Mouse (Mus musculus) hindbrain, embryonic 11.5 days (tissue): ENCODE measurements around the gene Ssh3. TPM values are rescaled to one million over a fixed set of nuclear protein-coding genes. Genes with fewer than 3 reads are reported as not detected.
"Not testable (repeated sequence)": the region's sequence is repeated elsewhere in the genome, so short reads cannot be mapped to it uniquely, and the experiment has no call there.

Experiments used
- ATAC-seq: fragments of 200-750 bp; cut with Nextera tagmentation; 2 replicates; pipeline ENCODE4 v1.8.0; 2017; ENCODE audit warnings: mild to moderate bottlenecking, moderate TSS enrichment, moderate library complexity; ENCODE audit not compliant: low FRiP score
- DNase-seq: peaks from one replicate; pipeline ENCODE4 v3.0.0-alpha.2; 2015; ENCODE audit warnings: low spot score
- H3K27ac ChIP-seq: fragments of 300-500 bp; sonication (generic); 2 replicates; pipeline ENCODE4 v1.5.1; 2014; ENCODE audit warnings: mild to moderate bottlenecking, low read depth, low read length
- H3K27me3 ChIP-seq: fragments of 300-500 bp; sonication (generic); 2 replicates; pipeline ENCODE4 v1.6.1; 2014; ENCODE audit warnings: mild to moderate bottlenecking, low read length, moderate library complexity, mixed read lengths; ENCODE audit not compliant: control insufficient read depth, insufficient read depth
- H3K36me3 ChIP-seq: fragments of 300-500 bp; sonication (generic); 2 replicates; pipeline ENCODE4 v1.6.1; 2014; ENCODE audit warnings: mild to moderate bottlenecking, low read length, moderate library complexity, mixed read lengths; ENCODE audit not compliant: control insufficient read depth, insufficient read depth
- H3K4me1 ChIP-seq: fragments of 300-500 bp; sonication (generic); replicated peaks from 2 replicates; pipeline ENCODE4 v1.6.1; 2014; ENCODE audit warnings: low read length, mixed read lengths; ENCODE audit not compliant: control insufficient read depth, insufficient read depth
- H3K4me2 ChIP-seq: fragments of 300-500 bp; sonication (generic); replicated peaks from 2 replicates; pipeline ENCODE4 v1.6.1; 2014; ENCODE audit warnings: mild to moderate bottlenecking, low read depth, low read length
- H3K4me3 ChIP-seq: fragments of 300-500 bp; sonication (generic); 2 replicates; pipeline ENCODE4 v1.5.1; 2014; ENCODE audit warnings: low read depth, low read length
- H3K9ac ChIP-seq: fragments of 300-500 bp; sonication (generic); 2 replicates; pipeline ENCODE4 v1.6.1; 2014; ENCODE audit warnings: low read depth, low read length
- H3K9me3 ChIP-seq: fragments of 300-500 bp; sonication (generic); 2 replicates; pipeline ENCODE4 v1.6.1; 2016; ENCODE audit warnings: low read length; ENCODE audit not compliant: control insufficient read depth
- WGBS: fragments of 180-500 bp; shearing (Covaris S2); extraction: QIAGEN DNeasy Blood & Tissue Kit; methylation state at CpG from one replicate; pipeline ENCODE4 v1.1.7; 2014; 5-methylcytosine and 5-hydroxymethylcytosine counted together
- polyA plus RNA-seq: library from polyadenylated mRNA; unstranded; fragments of >200 nt; fragmentation: Nextera tagmentation; extraction: Ambion mirVana; gene quantifications from 2 replicates; pipeline ENCODE4 v1.2.1, GENCODE M21; 2014

Ssh3 gene
- polyA plus RNA-seq, 1 experiment from 2014 or later, result 2.8 TPM

DNA sequence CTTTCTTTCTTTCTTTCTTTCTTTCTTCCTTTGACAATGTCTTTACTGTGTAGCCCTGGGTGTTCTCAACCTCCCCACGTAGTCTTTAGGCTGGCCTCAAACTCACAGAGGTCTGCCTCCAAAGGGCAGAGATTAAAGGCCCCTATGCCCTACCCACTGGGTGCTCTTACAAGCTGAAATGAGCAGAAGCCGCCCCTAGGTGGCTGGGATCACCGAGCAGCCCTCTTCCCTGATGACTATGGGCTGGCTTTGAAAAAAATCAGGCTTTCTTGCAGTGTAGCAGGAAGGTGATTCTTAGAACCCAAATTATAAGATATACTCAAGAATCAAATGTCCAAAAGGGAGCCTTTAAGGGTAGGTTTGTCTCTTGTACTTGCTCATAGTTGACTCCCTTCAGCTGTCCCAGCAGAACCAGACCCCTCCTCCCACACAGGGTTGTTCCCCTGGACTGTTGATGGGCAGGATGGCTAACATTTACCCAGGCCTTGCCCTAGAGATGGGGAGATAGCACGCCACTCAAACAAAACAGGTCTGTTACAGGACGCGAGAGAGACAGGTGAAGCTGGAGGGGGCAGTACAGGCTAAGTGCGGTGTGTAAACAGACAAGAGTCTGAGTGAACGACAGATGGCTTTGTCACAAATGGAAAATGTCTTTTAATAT, 7.8 kb downstream of the Ssh3 start:
- Histone ChIP-seq H3K27ac (no peak overlapping the region), H3K4me2 (no peak overlapping the region), H3K27me3 (0 out of 2 replicates have a peak, but pooled peaks cover 2% of the 10 kb centered on the region), H3K9me3 (no peaks in the 10 kb centered on the region), H3K4me1 (no peaks in the 10 kb centered on the region), H3K4me3 (no peak overlapping the region), H3K36me3 (no peaks in the 10 kb centered on the region), H3K9ac (no peak overlapping the region)
- DNase-seq (no peak), ATAC-seq (no peak)
- 60% methylated on average over 8 of the region's 8 CpGs for WGBS

DNA sequence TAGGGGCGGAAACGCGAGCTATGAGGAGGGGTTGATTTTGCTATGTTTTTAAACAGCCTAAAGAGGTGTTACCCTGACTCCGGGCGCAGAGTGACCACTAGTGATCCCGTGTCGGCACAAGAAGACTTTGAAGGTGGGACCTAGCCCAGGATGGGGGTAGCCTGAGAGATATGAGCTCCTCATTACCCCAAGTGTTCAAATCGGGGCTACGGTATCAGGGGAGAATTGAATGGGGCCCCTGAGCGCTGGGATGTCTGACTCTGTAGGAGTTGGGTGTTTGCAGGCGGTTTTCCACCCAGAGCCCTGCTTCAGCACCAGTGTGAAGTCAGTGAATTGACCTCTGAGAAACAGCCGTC, 11.1 kb downstream of the Ssh3 start:
- peak overlapping the region; percentile 31 for H3K4me2 ChIP-seq
- no peak overlapping the region for H3K27ac ChIP-seq
- H3K36me3 ChIP-seq, result no peaks in the 10 kb centered on the region
- DNase-seq (no peak), ATAC-seq (no peak)
- peak overlapping the region; percentile 18 for H3K4me3 ChIP-seq
- H3K9ac ChIP-seq, result peak overlapping the region; percentile 51
- no peaks in the 10 kb centered on the region for H3K4me1 ChIP-seq
- WGBS, result 23% methylated on average over 12 of the region's 12 CpGs
- no peaks in the 10 kb centered on the region for H3K9me3 ChIP-seq
- H3K27me3 ChIP-seq, result 0 out of 2 replicates have a peak, but pooled peaks cover 2% of the 10 kb centered on the region

DNA sequence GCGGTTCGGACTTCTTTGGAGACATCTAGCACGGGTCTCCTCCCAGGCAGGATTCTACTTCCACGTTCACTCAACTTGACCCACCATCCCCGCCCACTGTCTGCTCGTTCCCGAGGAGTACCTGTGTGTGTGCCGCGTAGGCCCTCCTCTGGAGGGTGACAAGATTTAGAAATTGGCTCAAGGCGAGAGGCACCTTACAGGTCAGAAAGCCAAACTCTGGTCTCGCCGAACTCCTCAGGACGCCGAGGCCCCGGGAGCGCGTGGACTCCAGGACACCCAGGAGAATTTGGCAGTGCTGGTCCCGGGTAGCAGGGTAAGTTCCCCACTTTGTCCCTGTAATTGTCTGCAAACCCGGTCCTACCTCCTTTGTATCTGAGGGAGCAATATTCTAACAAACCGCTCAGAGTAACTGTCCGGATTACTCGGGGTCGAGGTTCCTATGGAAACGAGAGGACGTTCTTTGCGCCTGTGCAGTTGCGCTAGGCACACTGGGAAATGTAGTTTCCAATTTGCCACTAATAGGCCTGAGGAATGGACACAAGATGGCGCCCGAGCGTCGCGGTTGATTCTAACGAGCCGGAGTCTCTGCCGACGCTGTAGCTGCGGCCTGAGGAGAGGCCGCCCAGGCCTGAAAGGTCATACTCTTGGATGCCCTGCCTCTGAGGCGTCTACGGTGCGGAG, 11.6 kb downstream of the Ssh3 start:
- Histone ChIP-seq H3K9me3 (no peaks in the 10 kb centered on the region), H3K4me1 (no peaks in the 10 kb centered on the region), H3K9ac (peak overlapping the region; percentile 57), H3K4me3 (peak overlapping the region; percentile 56), H3K27me3 (0 out of 2 replicates have a peak, but pooled peaks cover 2% of the 10 kb centered on the region), H3K27ac (no peak overlapping the region), H3K36me3 (no peaks in the 10 kb centered on the region), H3K4me2 (peak overlapping the region; percentile 71)
- under 1% methylated on average over 41 of the region's 41 CpGs for WGBS
- DNase-seq (peak; percentile 98), ATAC-seq (peak; percentile 94)

DNA sequence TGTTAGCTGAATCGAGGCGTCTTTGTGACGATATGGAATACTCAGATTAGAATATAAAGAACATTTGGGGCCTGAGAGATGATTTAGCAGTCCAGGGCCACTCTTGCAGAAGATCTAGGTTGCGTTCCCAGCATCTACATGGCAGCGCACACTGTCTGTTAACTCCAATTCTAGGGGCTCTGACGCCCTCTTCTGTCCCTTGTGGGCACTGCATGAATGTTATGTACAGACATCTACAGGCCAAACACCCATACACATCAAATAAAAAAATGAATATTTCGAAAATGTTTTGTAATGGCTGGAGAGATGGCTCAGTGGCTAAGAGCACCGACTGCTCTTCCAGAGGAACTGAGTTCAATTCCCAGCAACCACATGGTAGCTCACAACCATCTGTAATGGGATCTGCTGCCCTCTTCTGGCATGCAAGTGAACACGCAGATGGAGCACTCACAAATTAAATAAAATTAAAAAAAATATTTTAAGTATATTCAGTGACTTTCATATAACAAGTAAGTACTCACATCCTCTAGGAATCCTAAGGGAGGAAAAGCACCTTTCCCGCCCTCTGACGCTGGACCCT, 13.3 kb downstream of the Ssh3 start:
- 70% methylated on average over 11 of the region's 11 CpGs for WGBS
- Histone ChIP-seq H3K4me3 (no peak overlapping the region), H3K27me3 (0 out of 2 replicates have a peak, but pooled peaks cover 2% of the 10 kb centered on the region), H3K9me3 (no peaks in the 10 kb centered on the region), H3K4me2 (no peak overlapping the region), H3K4me1 (no peaks in the 10 kb centered on the region), H3K27ac (no peak overlapping the region), H3K9ac (no peak overlapping the region), H3K36me3 (no peaks in the 10 kb centered on the region)
- DNase-seq, result no peak
- ATAC-seq, result no peak

GRCm38 (mm10) chr19:4254230-4254629, 14.8 kb downstream of the Ssh3 start:
- no peak overlapping the region for H3K9ac ChIP-seq
- H3K4me2 ChIP-seq, result no peak overlapping the region
- H3K4me3 ChIP-seq, result no peak overlapping the region
- no peaks in the 10 kb centered on the region for H3K9me3 ChIP-seq
- no peaks in the 10 kb centered on the region for H3K4me1 ChIP-seq
- H3K27me3 ChIP-seq, result 0 out of 2 replicates have a peak, but pooled peaks cover 2% of the 10 kb centered on the region
- H3K36me3 ChIP-seq, result no peaks in the 10 kb centered on the region
- no peak overlapping the region for H3K27ac ChIP-seq
- DNase-seq (no peak), ATAC-seq (no peak)
- WGBS, result 88% methylated on average over 7 of the region's 7 CpGs

GRCm38 (mm10) chr19:4248683-4249082, 20.3 kb downstream of the Ssh3 start:
- DNase-seq, H3K4me1 ChIP-seq, H3K9me3 ChIP-seq, H3K27ac ChIP-seq, H3K27me3 ChIP-seq, H3K9ac ChIP-seq, ATAC-seq, H3K4me3 ChIP-seq, H3K4me2 ChIP-seq, H3K36me3 ChIP-seq: not testable (repeated sequence)
- WGBS, result 61% methylated on average over 1 of the region's 1 CpGs

DNA sequence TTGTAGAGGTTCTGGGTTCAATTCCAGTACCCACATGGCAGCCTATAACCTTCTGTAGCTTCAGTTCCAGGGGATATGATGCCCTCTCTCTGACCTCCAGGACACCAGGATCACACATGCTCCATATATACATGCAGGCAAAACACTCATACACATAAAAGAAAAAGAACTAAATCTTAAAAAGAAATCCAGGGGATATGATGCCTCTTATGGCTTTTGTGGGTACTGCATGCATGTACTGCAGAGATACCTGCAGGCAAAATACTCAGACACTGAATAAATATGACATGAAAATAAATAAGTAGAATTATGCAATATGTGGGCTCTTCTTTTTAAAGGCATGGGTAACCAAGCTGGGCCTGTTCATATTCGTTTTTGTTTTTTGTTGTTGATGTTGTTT, 22.0 kb downstream of the Ssh3 start:
- Histone ChIP-seq H3K4me2 (no peak overlapping the region), H3K9me3 (no peaks in the 10 kb centered on the region), H3K27ac (no peak overlapping the region), H3K4me1 (no peaks in the 10 kb centered on the region), H3K36me3 (no peaks in the 10 kb centered on the region), H3K27me3 (no peaks in the 10 kb centered on the region), H3K9ac (no peak overlapping the region), H3K4me3 (no peak overlapping the region)
- 50% methylated on average over 1 of the region's 1 CpGs for WGBS
- no peak for ATAC-seq
- no peak for DNase-seq

DNA sequence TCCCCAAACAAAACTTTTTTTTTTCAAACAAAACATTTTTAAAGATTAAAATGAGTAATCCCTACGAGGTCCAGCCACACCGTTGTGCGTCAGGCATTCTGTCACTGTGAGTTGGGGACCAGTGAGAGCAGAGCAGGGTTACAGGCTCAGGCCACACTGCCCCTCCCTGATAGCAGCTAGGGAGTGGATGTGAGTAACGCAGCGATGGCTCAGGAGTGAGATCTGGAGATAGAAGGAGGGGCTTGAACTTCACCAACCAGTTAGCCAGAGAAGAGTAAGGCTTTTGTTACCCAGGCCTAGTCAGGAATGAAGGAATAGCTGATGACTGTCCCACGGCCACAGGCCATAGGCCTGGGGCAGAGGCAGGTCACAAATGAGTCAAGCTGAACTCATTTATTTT, 24.2 kb downstream of the Ssh3 start:
- no peaks in the 10 kb centered on the region for H3K4me1 ChIP-seq

DNA sequence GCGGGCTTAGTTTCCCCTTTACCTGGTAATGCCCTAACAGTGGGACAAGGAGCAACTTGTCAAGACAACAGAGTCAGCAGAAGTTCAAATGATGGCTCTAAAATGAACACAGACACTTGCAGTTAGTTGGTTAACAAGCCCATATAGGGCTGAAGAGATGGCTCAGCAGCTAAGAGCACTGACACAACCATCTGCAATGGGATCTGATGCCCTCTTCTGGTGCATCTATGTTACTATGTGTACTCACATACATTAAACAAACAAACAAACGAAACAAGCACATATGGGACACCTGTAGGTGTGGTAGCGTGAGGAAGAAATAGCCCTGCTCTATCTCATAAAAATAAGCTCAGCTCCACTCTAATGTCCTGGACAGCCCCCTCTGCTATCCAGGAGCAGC, 26.6 kb downstream of the Ssh3 start:
- Histone ChIP-seq H3K4me3 (no peak overlapping the region), H3K27me3 (no peaks in the 10 kb centered on the region), H3K9ac (no peak overlapping the region), H3K4me1 (no peaks in the 10 kb centered on the region), H3K9me3 (no peaks in the 10 kb centered on the region), H3K4me2 (no peak overlapping the region), H3K36me3 (no peaks in the 10 kb centered on the region), H3K27ac (no peak overlapping the region)
- WGBS, result 58% methylated on average over 3 of the region's 3 CpGs
- no peak for DNase-seq
- no peak for ATAC-seq

More for the DNA sequence above, 24.2 kb downstream of the Ssh3 start:
- Histone ChIP-seq H3K4me2 (no peak overlapping the region), H3K36me3 (no peaks in the 10 kb centered on the region), H3K9me3 (no peaks in the 10 kb centered on the region), H3K4me3 (no peak overlapping the region), H3K9ac (no peak overlapping the region), H3K27ac (no peak overlapping the region), H3K27me3 (no peaks in the 10 kb centered on the region)
- ATAC-seq, result no peak
- WGBS, result 81% methylated on average over 6 of the region's 6 CpGs
- DNase-seq, result no peak
